Mouse (Mus musculus) erythroid progenitor cell, adult 5-6 weeks (primary cell): ENCODE measurements around the gene Tnnt2. TPM values are rescaled to one million over a fixed set of nuclear protein-coding genes. Genes with fewer than 3 reads are reported as not detected.

ENCODE experiments used
- ATAC-seq: replicated peaks from 2 replicates; pipeline ENCODE4 v1.8.0; 2016; ENCODE audit warnings: moderate number of reproducible peaks, mild to moderate bottlenecking, moderate TSS enrichment, inconsistent platforms; ENCODE audit not compliant: poor library complexity, low FRiP score, severe bottlenecking
- total RNA-seq, 2 experiments: library from RNA; stranded (forward) in 1 of 2; stranded (reverse) in 1 of 2; fragments of 150-400 nt in 1 of 2; fragments of 186-747, 209-891 nt in 1 of 2; gene quantifications; 2 replicates each; pipeline versions ENCODE4 v1.2.3 to v1.2.4; 2015 to 2017; ENCODE audit warnings: low replicate concordance in 2 of 2

Gene Tnnt2
- total RNA-seq (2015; ENCODE audit: low replicate concordance) (not detected in 2 replicates), total RNA-seq (2017; ENCODE audit: low replicate concordance) (not detected in 2 replicates)

DNA sequence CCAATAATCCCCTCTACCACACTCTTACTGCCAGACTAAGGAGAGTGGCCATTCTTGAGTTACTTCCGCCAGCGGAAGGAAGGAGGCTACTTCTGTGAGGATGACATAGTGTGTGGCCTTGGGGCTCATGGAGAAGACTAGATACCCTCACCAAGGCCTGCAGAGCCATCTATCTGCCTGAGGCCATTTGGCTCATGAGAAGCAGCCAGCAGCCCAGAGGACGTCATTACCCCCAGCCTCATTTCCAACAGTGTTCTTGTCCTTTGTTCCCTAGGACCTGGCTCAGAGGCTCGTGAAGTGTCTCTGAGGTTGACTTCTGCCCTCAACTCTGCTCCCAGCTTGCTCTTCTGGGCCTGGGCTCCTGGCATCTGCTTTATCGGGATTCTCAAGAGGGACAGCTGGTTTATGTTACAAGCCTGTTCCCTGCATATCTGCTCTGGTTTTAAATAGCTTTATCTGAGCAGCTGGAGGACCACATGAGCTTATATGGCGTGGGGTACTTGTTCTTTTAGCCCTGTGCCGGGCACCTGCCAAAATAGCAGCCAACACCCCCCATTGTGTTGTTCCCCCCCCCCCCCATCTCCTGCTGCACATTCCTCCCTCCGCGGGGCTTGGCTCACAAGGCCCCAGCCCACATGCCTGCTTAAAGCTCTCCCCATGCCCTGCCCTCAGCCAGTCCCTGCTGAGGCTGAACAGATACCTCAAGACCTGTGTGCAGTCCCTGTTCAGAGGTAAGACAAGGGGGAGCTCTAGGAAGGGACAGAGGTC, at the start of gene Tnnt2:
TSS of gene Tnnt2 (plus strand) at position 639 of the 768 bp plus-strand sequence.
- ATAC-seq, result no peak

- peak; percentile 60 for ATAC-seq
Observed at GRCm38 (mm10) chr1:135787799-135788198, 48.4 kb upstream of the Tnnt2 start.

GRCm38 (mm10) chr1:135788708-135789107, 47.4 kb upstream of the Tnnt2 start:
- ATAC-seq, result 0 out of 2 replicates have a peak, but pooled peaks have one; percentile 39

- ATAC-seq, result peak; percentile 62; the same call in 1 of the 2 replicates
Observed at GRCm38 (mm10) chr1:135789815-135790214, 46.3 kb upstream of the Tnnt2 start.

- ATAC-seq, result no peak
Observed at GRCm38 (mm10) chr1:135792143-135792939, 43.8 kb upstream of the Tnnt2 start.

- no peak for ATAC-seq
Observed at GRCm38 (mm10) chr1:135793370-135794215, 42.6 kb upstream of the Tnnt2 start.

DNA sequence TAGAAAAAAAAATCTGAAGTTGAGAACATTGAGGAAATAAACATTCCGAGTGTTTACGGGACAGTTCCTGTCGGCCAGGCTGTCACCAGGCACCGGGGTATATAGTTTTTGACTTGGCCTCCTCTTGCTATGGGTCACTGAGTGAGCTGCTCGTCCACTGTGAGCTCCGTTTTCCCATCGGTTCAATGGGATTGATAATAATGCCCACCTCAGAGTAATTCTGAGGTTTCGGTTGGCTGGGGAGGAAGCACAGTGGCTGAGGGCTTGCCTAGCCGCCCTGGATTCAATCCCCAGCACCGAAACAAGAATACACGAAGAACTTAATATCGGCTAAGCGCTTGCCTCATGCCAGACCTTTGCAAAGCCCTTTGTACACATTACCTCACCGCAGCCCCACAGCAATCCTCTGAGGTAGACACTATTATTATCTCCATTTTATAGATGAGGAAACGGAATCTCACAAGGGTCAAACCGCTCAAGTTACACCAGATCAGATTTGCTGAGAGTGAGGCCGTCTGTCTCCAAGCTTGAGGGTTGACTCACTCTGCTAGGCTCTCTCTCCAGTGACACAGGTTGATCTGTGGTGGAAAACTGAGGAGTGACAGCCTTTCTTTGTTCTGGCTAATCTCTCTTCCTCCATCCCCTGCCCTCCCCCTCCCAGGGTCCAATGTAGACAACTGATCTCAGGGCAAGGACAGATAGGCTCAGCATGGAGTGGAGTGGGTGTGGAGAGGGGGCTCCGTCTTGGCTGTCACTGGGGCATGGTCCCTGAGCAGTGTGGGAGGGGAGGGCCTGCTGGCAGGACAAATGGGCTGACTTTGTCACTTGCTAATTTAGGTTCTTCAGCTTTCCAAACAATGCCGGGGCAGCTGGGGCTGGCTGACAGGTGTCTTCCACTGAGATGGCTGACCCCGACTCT, 41.7 kb upstream of the Tnnt2 start:
- no peak for ATAC-seq

DNA sequence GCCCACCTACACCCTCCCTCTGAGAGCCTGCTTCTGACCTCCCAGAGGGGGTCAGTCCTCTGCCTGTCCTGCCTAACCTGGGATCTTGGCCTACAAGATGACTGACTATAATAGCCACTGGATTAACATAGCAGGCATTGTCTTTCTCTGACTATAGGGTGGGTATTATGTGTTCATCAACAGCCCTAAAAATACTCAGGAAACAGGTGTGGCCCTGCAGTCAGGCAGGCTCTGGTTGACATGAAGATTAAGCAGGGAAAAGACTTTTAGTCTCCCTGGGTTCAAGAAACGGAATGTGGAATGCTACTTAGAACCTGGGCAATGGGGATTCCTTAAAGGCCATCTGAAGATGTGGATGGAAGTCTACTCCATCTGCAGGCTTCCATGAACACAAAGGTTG, 37.7 kb upstream of the Tnnt2 start:
- ATAC-seq, result no peak

GRCm38 (mm10) chr1:135799109-135799627, 37.0 kb upstream of the Tnnt2 start:
- ATAC-seq, result no peak

- ATAC-seq, result no peak
Observed at GRCm38 (mm10) chr1:135800192-135800950, 35.8 kb upstream of the Tnnt2 start.

DNA sequence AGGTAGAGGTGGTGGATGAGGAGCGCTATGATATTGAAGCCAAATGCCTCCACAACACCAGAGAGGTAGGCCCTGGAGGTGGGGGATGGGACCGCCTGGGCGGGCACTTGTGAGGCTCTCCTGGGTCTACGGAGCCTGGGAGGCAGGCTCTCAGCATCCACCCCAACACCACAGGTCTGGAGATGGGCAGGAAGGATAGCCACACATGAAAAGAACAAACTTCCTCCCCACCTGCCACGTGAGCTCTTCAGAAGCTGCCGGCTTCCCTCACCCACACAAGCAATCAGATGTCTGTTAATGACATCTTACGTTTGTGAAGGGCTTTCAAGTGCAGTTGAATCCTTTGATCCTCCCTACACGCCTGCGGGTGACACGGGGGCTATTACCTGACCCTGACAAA, 28.6 kb upstream of the Tnnt2 start:
- no peak for ATAC-seq

- no peak for ATAC-seq
Observed at GRCm38 (mm10) chr1:135810180-135810579, 26.0 kb upstream of the Tnnt2 start.

DNA sequence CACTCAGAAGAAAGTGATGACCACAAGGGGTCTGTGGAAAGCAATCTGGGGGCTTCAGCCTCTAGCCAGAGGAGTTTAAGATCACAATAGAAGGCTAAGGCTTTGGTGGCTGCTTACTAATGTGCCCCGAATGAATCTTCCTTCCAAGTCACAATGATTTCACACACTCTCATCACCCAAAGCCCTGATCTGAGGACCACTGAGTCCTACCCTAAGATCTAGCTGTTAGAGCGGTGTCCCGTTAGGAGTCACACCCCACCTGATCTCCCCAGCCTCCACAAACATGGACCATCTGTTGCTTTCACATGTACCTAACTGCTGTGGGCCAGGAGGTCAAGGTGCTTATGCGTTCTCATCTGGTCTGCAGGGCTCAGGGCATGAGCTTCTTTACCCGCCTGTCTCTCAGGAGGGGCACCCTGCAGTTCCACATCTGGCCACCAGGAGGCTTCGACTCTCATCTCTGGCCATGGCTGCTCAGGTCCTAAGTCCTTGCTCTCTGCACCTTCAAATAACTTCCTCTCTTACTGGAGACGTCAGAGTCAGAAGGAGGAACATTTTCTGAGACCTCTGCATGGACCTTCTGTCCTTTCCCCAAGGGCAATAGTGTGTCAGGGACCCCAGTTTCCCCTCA, 25.0 kb upstream of the Tnnt2 start:
- ATAC-seq, result peak; percentile 77

DNA sequence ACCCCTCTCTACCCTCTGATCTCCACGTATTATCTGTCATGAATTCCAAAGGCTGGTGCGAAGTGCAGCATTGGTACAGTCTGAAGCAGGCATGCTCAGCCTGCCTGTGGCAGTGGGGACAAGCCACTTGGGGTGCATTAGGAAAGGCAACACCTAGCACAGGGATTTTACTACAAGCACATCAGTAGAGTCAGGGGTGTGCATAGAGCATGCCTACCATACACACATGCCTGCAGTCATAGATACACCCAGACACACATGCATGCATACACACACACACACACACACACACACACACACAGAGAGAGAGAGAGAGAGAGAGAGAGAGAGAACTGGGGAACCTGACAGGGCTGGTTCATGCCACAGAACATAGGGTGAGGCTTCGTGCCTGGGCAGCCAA, 23.9 kb upstream of the Tnnt2 start:
- no peak for ATAC-seq

- no peak for ATAC-seq
Observed at GRCm38 (mm10) chr1:135812618-135813017, 23.5 kb upstream of the Tnnt2 start.

DNA sequence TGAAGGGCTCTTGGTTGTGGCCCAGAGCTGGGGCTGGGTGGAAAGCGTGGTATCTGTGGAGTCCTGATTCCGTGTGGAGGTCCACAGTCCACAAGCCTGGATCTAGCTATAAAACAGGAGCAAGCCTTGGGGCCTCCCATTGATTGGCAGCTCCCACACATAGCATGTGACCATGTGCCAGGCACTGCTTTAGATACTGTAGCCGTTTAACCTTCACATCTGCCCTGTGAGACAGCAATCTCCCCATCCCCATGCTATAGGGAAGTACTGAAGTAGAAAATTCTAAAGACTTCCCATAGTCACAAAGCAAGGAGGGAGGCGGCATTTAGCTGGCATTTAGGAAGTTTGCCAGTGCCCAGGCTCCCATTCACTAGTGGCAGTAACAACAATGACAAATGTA, 23.1 kb upstream of the Tnnt2 start:
- ATAC-seq, result no peak

GRCm38 (mm10) chr1:135813687-135814395, 22.3 kb upstream of the Tnnt2 start:
- ATAC-seq, result no peak
